Mouse (Mus musculus) retina, embryonic 14.5 days (tissue): ENCODE measurements at regions not wholly inside any gene's neighbourhood (a gene's known extent, or its start where the extent isn't known, plus 50 kb on each side); places are given as distances from the start of the nearest gene placed in this dataset.
"Not testable (repeated sequence)": the region's sequence is repeated elsewhere in the genome, so short reads cannot be mapped to it uniquely, and the experiment has no call there.

Experiments
- DNase-seq: peaks from one replicate; pipeline ENCODE4 v3.0.0-alpha.2; 2015; ENCODE audit warnings: low spot score

GRCm38 (mm10) chr11:7796373-7796772 is 582.6 kb upstream of the Igfbp3 start:
- DNase-seq: no peak

- no peak for DNase-seq
These were observed 580.5 kb upstream of the Igfbp3 start for GRCm38 (mm10) chr11:7794206-7794605.

GRCm38 (mm10) chr11:7780476-7781112 is 566.9 kb upstream of the Igfbp3 start:
- DNase-seq: no peak

- DNase-seq: not testable (repeated sequence)
These were observed 561.6 kb upstream of the Igfbp3 start for GRCm38 (mm10) chr11:7775361-7775760.

GRCm38 (mm10) chr11:7765303-7765702 is 551.6 kb upstream of the Igfbp3 start:
- no peak for DNase-seq

GRCm38 (mm10) chr11:7758862-7759467 is 545.2 kb upstream of the Igfbp3 start:
- no peak for DNase-seq
